Mouse (Mus musculus) heart, adult 11 months (tissue): Measurements from ENCODE around the gene Cnot6.
A peak's percentile ranks its signal among the peaks of the same experiment; 100 is the strongest.

Source experiments
- DNase-seq: peaks from one replicate; pipeline ENCODE4 v3.0.0; 2022

The Cnot6 gene

GRCm38 (mm10) chr11:49713336-49714334 lies 1.1 kb upstream of the Cnot6 start:
- peak; percentile 92 for DNase-seq

- peak; percentile 96 for DNase-seq
Measured at GRCm38 (mm10) chr11:49711981-49712554, 455 bp downstream of the Cnot6 start.

GRCm38 (mm10) chr11:49710664-49711063 lies 1.9 kb downstream of the Cnot6 start:
- DNase-seq, result peak; percentile 34

GRCm38 (mm10) chr11:49707834-49708233 lies 4.7 kb downstream of the Cnot6 start:
- peak; percentile 27 for DNase-seq

GRCm38 (mm10) chr11:49704804-49705203 lies 7.7 kb downstream of the Cnot6 start:
- DNase-seq, result no peak

GRCm38 (mm10) chr11:49702014-49702413 lies 10.5 kb downstream of the Cnot6 start:
- DNase-seq, result no peak

- no peak for DNase-seq
Measured at GRCm38 (mm10) chr11:49699079-49699478, 13.4 kb downstream of the Cnot6 start.

GRCm38 (mm10) chr11:49697779-49698178 lies 14.7 kb downstream of the Cnot6 start:
- DNase-seq, result no peak

GRCm38 (mm10) chr11:49696472-49696871 lies 16.1 kb downstream of the Cnot6 start:
- no peak for DNase-seq

GRCm38 (mm10) chr11:49695695-49696094 lies 16.8 kb downstream of the Cnot6 start:
- no peak for DNase-seq

- no peak for DNase-seq
Measured at GRCm38 (mm10) chr11:49695013-49695412, 17.5 kb downstream of the Cnot6 start.

GRCm38 (mm10) chr11:49684237-49684973 lies 28.1 kb downstream of the Cnot6 start:
- DNase-seq, result peak; percentile 87

- DNase-seq, result no peak
Measured at GRCm38 (mm10) chr11:49673433-49673832, 39.1 kb downstream of the Cnot6 start.

- peak; percentile 73 for DNase-seq
Measured at GRCm38 (mm10) chr11:49665462-49665861, 47.1 kb downstream of the Cnot6 start.

- DNase-seq, result peak; percentile 90
Measured at GRCm38 (mm10) chr11:49664262-49665140, 48.0 kb downstream of the Cnot6 start.

- DNase-seq, result no peak
Measured at GRCm38 (mm10) chr11:49663310-49663709, 49.2 kb downstream of the Cnot6 start, which contains the start of gene Scgb3a1. Scgb3a1 (plus strand) TSS chr11:49663610.

GRCm38 (mm10) chr11:49662292-49662780 lies 50.2 kb downstream of the Cnot6 start:
- DNase-seq, result no peak

- no peak for DNase-seq
Measured at GRCm38 (mm10) chr11:49659470-49659799, 53.1 kb downstream of the Cnot6 start.

GRCm38 (mm10) chr11:49658791-49659469 lies 53.6 kb downstream of the Cnot6 start:
- DNase-seq, result peak; percentile 97

GRCm38 (mm10) chr11:49658065-49658464 lies 54.5 kb downstream of the Cnot6 start:
- DNase-seq, result peak; percentile 97

GRCm38 (mm10) chr11:49655501-49655900 lies 57.0 kb downstream of the Cnot6 start:
- DNase-seq, result peak; percentile 71
